11 mouse cellular contexts compared by ENCODE assay signal in genomic region chr19:14123348-14124113, GRCm38 (mm10).
DNase-seq lines count a peak whose midpoint lies in the region; ATAC-seq lines count a peak whose summit lies in the region.
"Had no signal": no experiment of that assay in that cellular context is flagged by ENCODE, and none has a peak within 500 bp of the region (broad histone marks: within the 10 kb centered on the region; RNA-seq: fewer than 3 reads in every experiment).

No protein-coding gene starts in this region.

- no peaks in the 10 kb centered on the region for H3K36me3 ChIP-seq in hindbrain, embryonic 11.5 days (ENCODE audit: control insufficient read depth, insufficient read depth, low read length)
- no peaks in the 10 kb centered on the region for H3K36me3 ChIP-seq in hindbrain, embryonic 10.5 days
- no peaks in the 10 kb centered on the region for H3K36me3 ChIP-seq in forebrain, embryonic 14.5 days (ENCODE audit: control insufficient read depth, insufficient read depth, low read length)
- H3K36me3 ChIP-seq in limb, embryonic 10.5 days: no peaks in the 10 kb centered on the region
- no peaks in the 10 kb centered on the region for H3K36me3 ChIP-seq in neural tube, embryonic 13.5 days

- no peaks in the 10 kb centered on the region for H3K4me1 ChIP-seq in hindbrain, embryonic 11.5 days (replicated peaks; ENCODE audit: control insufficient read depth, insufficient read depth, low read length)
- peaks cover 18% of the 10 kb centered on the region for H3K4me1 ChIP-seq in hindbrain, embryonic 10.5 days (replicated peaks)
- peaks cover 10% of the 10 kb centered on the region; the same call in 1 of the 2 replicates for H3K4me1 ChIP-seq in forebrain, embryonic 14.5 days (ENCODE audit: control insufficient read depth, insufficient read depth, low read length)
- peaks cover 35% of the 10 kb centered on the region for H3K4me1 ChIP-seq in limb, embryonic 10.5 days
- peaks cover 17% of the 10 kb centered on the region for H3K4me1 ChIP-seq in neural tube, embryonic 13.5 days (replicated peaks)

- no peak overlapping the region; the same call in 1 of the 2 replicates for H3K4me2 ChIP-seq in hindbrain, embryonic 11.5 days (replicated peaks; ENCODE audit: low read depth, low read length)
- peak overlapping the region; percentile 29; the same call in 1 of the 2 replicates for H3K4me2 ChIP-seq in forebrain, embryonic 14.5 days (ENCODE audit: low read length)
- H3K4me2 ChIP-seq in neural tube, embryonic 13.5 days: peak overlapping the region; percentile 38

- ATAC-seq in hindbrain, embryonic 11.5 days (ENCODE audit: low FRiP score): peak; percentile 67
- ATAC-seq in forebrain, embryonic 14.5 days: peak; percentile 57; the same call in 1 of the 2 replicates
- no peak for ATAC-seq in neural tube, embryonic 13.5 days (ENCODE audit: low read depth)
- no peak for ATAC-seq in erythroid progenitor cell, adult 5-6 weeks (replicated peaks; ENCODE audit: low FRiP score, poor library complexity, severe bottlenecking)

- no peaks in the 10 kb centered on the region for H3K9me3 ChIP-seq in hindbrain, embryonic 11.5 days (ENCODE audit: control insufficient read depth, low read length)
- H3K9me3 ChIP-seq in hindbrain, embryonic 10.5 days: no peaks in the 10 kb centered on the region
- H3K9me3 ChIP-seq in forebrain, embryonic 14.5 days (replicated peaks; ENCODE audit: control insufficient read depth, low read length): no peaks in the 10 kb centered on the region
- no peaks in the 10 kb centered on the region for H3K9me3 ChIP-seq in limb, embryonic 10.5 days (replicated peaks)
- H3K9me3 ChIP-seq in neural tube, embryonic 13.5 days: no peaks in the 10 kb centered on the region

- H3K27ac ChIP-seq in hindbrain, embryonic 11.5 days (ENCODE audit: low read depth, low read length): no peak overlapping the region; the same call in 1 of the 2 replicates
- H3K27ac ChIP-seq in hindbrain, embryonic 10.5 days: no peak overlapping the region
- H3K27ac ChIP-seq in forebrain, embryonic 14.5 days (ENCODE audit: low read depth, low read length): no peak overlapping the region
- H3K27ac ChIP-seq in limb, embryonic 10.5 days: no peak overlapping the region
- H3K27ac ChIP-seq in neural tube, embryonic 13.5 days (replicated peaks): no peak overlapping the region
- H3K27ac ChIP-seq: left cerebral cortex, adult 2 months had no signal

- WGBS in hindbrain, embryonic 11.5 days: 17% methylated on average over 8 of the region's 8 CpGs
- WGBS in hindbrain, embryonic 10.5 days: 23% methylated on average over 8 of the region's 8 CpGs
- WGBS in forebrain, embryonic 14.5 days: 8% methylated on average over 8 of the region's 8 CpGs
- 11% methylated on average over 8 of the region's 8 CpGs for WGBS in limb, embryonic 10.5 days
- WGBS in neural tube, embryonic 13.5 days: 15% methylated on average over 8 of the region's 8 CpGs

- no peak overlapping the region for H3K4me3 ChIP-seq in hindbrain, embryonic 11.5 days (ENCODE audit: low read depth, low read length)
- H3K4me3 ChIP-seq in hindbrain, embryonic 10.5 days: no peak overlapping the region
- H3K4me3 ChIP-seq in forebrain, embryonic 14.5 days (ENCODE audit: low read depth, low read length): no peak overlapping the region
- no peak overlapping the region for H3K4me3 ChIP-seq in limb, embryonic 10.5 days
- no peak overlapping the region for H3K4me3 ChIP-seq in neural tube, embryonic 13.5 days
- H3K4me3 ChIP-seq: left cerebral cortex, adult 2 months had no signal

- DNase-seq in hindbrain, embryonic 11.5 days (ENCODE audit: low spot score): no peak
- DNase-seq in hindbrain, embryonic 10.5 days (ENCODE audit: low spot score): no peak
- DNase-seq in forebrain, embryonic 14.5 days (ENCODE audit: low spot score): peak; percentile 58
- DNase-seq in limb, embryonic 10.5 days (ENCODE audit: low spot score): peak; percentile 33
- no peak for DNase-seq in spleen, postnatal 14 days (ENCODE audit: low spot score in 2 of 2)
- no peak for DNase-seq in right cerebral cortex, adult 18-20 months
- DNase-seq: cerebellum, adult 18-20 months; lung, postnatal 4 days had no signal

- no peaks in the 10 kb centered on the region for H3K27me3 ChIP-seq in hindbrain, embryonic 11.5 days (ENCODE audit: control insufficient read depth, insufficient read depth, low read length)
- H3K27me3 ChIP-seq in hindbrain, embryonic 10.5 days (ENCODE audit: insufficient read depth, poor library complexity, severe bottlenecking): peaks cover 16% of the 10 kb centered on the region
- no peaks in the 10 kb centered on the region for H3K27me3 ChIP-seq in forebrain, embryonic 14.5 days (replicated peaks; ENCODE audit: control insufficient read depth, insufficient read depth, low read length)
- no peaks in the 10 kb centered on the region for H3K27me3 ChIP-seq in limb, embryonic 10.5 days (ENCODE audit: low read depth, poor library complexity, severe bottlenecking)
- H3K27me3 ChIP-seq in neural tube, embryonic 13.5 days: peaks cover 3% of the 10 kb centered on the region

- H3K9ac ChIP-seq in hindbrain, embryonic 11.5 days (ENCODE audit: low read depth, low read length): no peak overlapping the region
- no peak overlapping the region for H3K9ac ChIP-seq in forebrain, embryonic 14.5 days (ENCODE audit: low read length)
- 0 out of 2 replicates have a peak overlapping the region, but pooled peaks have one; percentile 39 for H3K9ac ChIP-seq in neural tube, embryonic 13.5 days

Comparison
In these comparisons a context has a peak if more than half of its experiments do, and no peak if none do; other contexts are left out.
1. ATAC-seq: peak in hindbrain, embryonic 11.5 days (single experiment) and forebrain, embryonic 14.5 days (single experiment); none in neural tube, embryonic 13.5 days (single experiment) and erythroid progenitor cell, adult 5-6 weeks (single experiment).
2. DNase-seq: peak in forebrain, embryonic 14.5 days (single experiment) and limb, embryonic 10.5 days (single experiment); none in hindbrain, embryonic 11.5 days (single experiment), hindbrain, embryonic 10.5 days (single experiment), spleen, postnatal 14 days (0 of 2) and right cerebral cortex, adult 18-20 months (single experiment).